Comparison of ENCODE assay signal across 8 mouse cellular contexts in genomic region chr7:142285130-142285835, GRCm38 (mm10). TPM values are rescaled to one million over a fixed set of nuclear protein-coding genes. Genes with fewer than 3 reads are reported as not detected.
A peak's percentile ranks its signal among the peaks of the same experiment; 100 is the strongest.
DNase-seq lines count a peak whose midpoint lies in the region; ATAC-seq lines count a peak whose summit lies in the region.

No protein-coding gene starts in this region.

- H3K27me3 ChIP-seq in embryonic facial prominence, embryonic 14.5 days (replicated peaks; ENCODE audit: control insufficient read depth, insufficient read depth, low read length): peaks cover 6% of the 10 kb centered on the region; the same call in 1 of the 2 replicates
- H3K27me3 ChIP-seq in lung, embryonic 16.5 days (ENCODE audit: control insufficient read depth, insufficient read depth, low read depth, low read length): no peaks in the 10 kb centered on the region

- no peaks in the 10 kb centered on the region for H3K9me3 ChIP-seq in embryonic facial prominence, embryonic 14.5 days (ENCODE audit: control insufficient read depth, low read length)
- H3K9me3 ChIP-seq in lung, embryonic 16.5 days (ENCODE audit: control insufficient read depth, low read length): no peaks in the 10 kb centered on the region

- H3K9ac ChIP-seq in embryonic facial prominence, embryonic 14.5 days (ENCODE audit: low read depth, low read length): peak overlapping the region; percentile 71; the same call in 1 of the 2 replicates
- no peak overlapping the region for H3K9ac ChIP-seq in lung, embryonic 16.5 days (ENCODE audit: low read length)

- no peaks in the 10 kb centered on the region for H3K4me1 ChIP-seq in embryonic facial prominence, embryonic 14.5 days (ENCODE audit: control insufficient read depth, insufficient read depth, low read length)
- peaks cover 2% of the 10 kb centered on the region; the same call in 1 of the 2 replicates for H3K4me1 ChIP-seq in lung, embryonic 16.5 days (replicated peaks; ENCODE audit: control insufficient read depth, insufficient read depth, low read length)

- DNase-seq in right cerebral cortex, adult 18-20 months: peak; percentile 6
- no peak for DNase-seq in right cerebral cortex, postnatal 36 days (ENCODE audit: low spot score in 2 of 2)
- DNase-seq in embryonic facial prominence, embryonic 14.5 days (ENCODE audit: low spot score): peak; percentile 60
- DNase-seq in heart, postnatal 14 days: peak; percentile 25 to 50
- DNase-seq in large intestine, adult 2 months (ENCODE audit: low read depth, low spot score): peak; percentile 10
- DNase-seq in right cerebral cortex, postnatal 10 days (ENCODE audit: low spot score in 2 of 2): peak; percentile 42 to 48

- peak; percentile 61; the same call in 1 of the 2 replicates for ATAC-seq in embryonic facial prominence, embryonic 14.5 days (ENCODE audit: low read depth)
- peak; percentile 69 for ATAC-seq in lung, embryonic 16.5 days (ENCODE audit: low read depth)
- ATAC-seq in erythroblast, adult 5-6 weeks (replicated peaks; ENCODE audit: low FRiP score, poor library complexity, severe bottlenecking): no peak

- WGBS in embryonic facial prominence, embryonic 14.5 days: 21% methylated on average over 23 of the region's 23 CpGs
- WGBS in large intestine, adult 2 months: 15% methylated on average over 23 of the region's 23 CpGs
- WGBS in lung, embryonic 16.5 days: 15% methylated on average over 23 of the region's 23 CpGs

- no peak overlapping the region for H3K27ac ChIP-seq in embryonic facial prominence, embryonic 14.5 days (replicated peaks; ENCODE audit: low read depth, low read length)
- peak overlapping the region; percentile 7; the same call in 1 of the 2 replicates for H3K27ac ChIP-seq in lung, embryonic 16.5 days (ENCODE audit: low read length)

- H3K4me2 ChIP-seq in embryonic facial prominence, embryonic 14.5 days (ENCODE audit: low read depth, low read length): peak overlapping the region; percentile 73
- H3K4me2 ChIP-seq in lung, embryonic 16.5 days (ENCODE audit: low read depth, low read length): peak overlapping the region; percentile 85

- H3K4me3 ChIP-seq in embryonic facial prominence, embryonic 14.5 days (ENCODE audit: low read depth, low read length): peak overlapping the region; percentile 56
- H3K4me3 ChIP-seq in lung, embryonic 16.5 days (ENCODE audit: low read length): peak overlapping the region; percentile 57

- intact Hi-C loops in heart, postnatal 14 days (cut with DNase I): no loop called here

- no peaks in the 10 kb centered on the region for H3K36me3 ChIP-seq in embryonic facial prominence, embryonic 14.5 days (ENCODE audit: control insufficient read depth, insufficient read depth, low read length)
- no peaks in the 10 kb centered on the region for H3K36me3 ChIP-seq in lung, embryonic 16.5 days (ENCODE audit: control insufficient read depth, insufficient read depth, low read length)

RNA-seq across cellular contexts. Expression of gene Gm4559, which starts 11.1 kb away (rescaled TPM):
- polyA plus RNA-seq in embryonic facial prominence, embryonic 14.5 days (2014; fragmentation: Nextera tagmentation; extraction: Ambion mirVana): not detected in 2 replicates
- total RNA-seq in heart, postnatal 14 days (2021): not detected
- not detected in 2 replicates for polyA plus RNA-seq in large intestine, adult 2 months (2012; rRNA removed)
- not detected in 2 replicates for polyA plus RNA-seq in lung, embryonic 16.5 days (2015; fragmentation: Nextera tagmentation; extraction: Ambion mirVana)
- not detected in 2 replicates for total RNA-seq in erythroblast, adult 5-6 weeks (2015; ENCODE audit: low replicate concordance)
- total RNA-seq in erythroblast, adult 5-6 weeks (2017; ENCODE audit: low replicate concordance): not detected in 2 replicates

RNA-seq across cellular contexts. Expression of gene Krtap5-1, which starts 11.6 kb away (rescaled TPM):
- polyA plus RNA-seq in embryonic facial prominence, embryonic 14.5 days (2014; fragmentation: Nextera tagmentation; extraction: Ambion mirVana): not detected in 2 replicates
- not detected for total RNA-seq in heart, postnatal 14 days (2021)
- not detected in 2 replicates for polyA plus RNA-seq in large intestine, adult 2 months (2012; rRNA removed)
- not detected in 2 replicates for polyA plus RNA-seq in lung, embryonic 16.5 days (2015; fragmentation: Nextera tagmentation; extraction: Ambion mirVana)
- not detected in 2 replicates for total RNA-seq in erythroblast, adult 5-6 weeks (2015; ENCODE audit: low replicate concordance)
- not detected in 2 replicates for total RNA-seq in erythroblast, adult 5-6 weeks (2017; ENCODE audit: low replicate concordance)

RNA-seq across cellular contexts. Expression of gene Krtap5-4, which starts 18.1 kb away (rescaled TPM):
- polyA plus RNA-seq in embryonic facial prominence, embryonic 14.5 days (2014; fragmentation: Nextera tagmentation; extraction: Ambion mirVana): not detected in 2 replicates
- total RNA-seq in heart, postnatal 14 days (2021): not detected
- polyA plus RNA-seq in large intestine, adult 2 months (2012; rRNA removed): not detected in 2 replicates
- polyA plus RNA-seq in lung, embryonic 16.5 days (2015; fragmentation: Nextera tagmentation; extraction: Ambion mirVana): not detected in 2 replicates
- not detected in 2 replicates for total RNA-seq in erythroblast, adult 5-6 weeks (2015; ENCODE audit: low replicate concordance)
- not detected in 2 replicates for total RNA-seq in erythroblast, adult 5-6 weeks (2017; ENCODE audit: low replicate concordance)

RNA-seq across cellular contexts. Expression of gene Gm2431, which starts 27.1 kb away (rescaled TPM):
- polyA plus RNA-seq in embryonic facial prominence, embryonic 14.5 days (2014; fragmentation: Nextera tagmentation; extraction: Ambion mirVana): not detected in 2 replicates
- total RNA-seq in heart, postnatal 14 days (2021): not detected
- not detected in 2 replicates for polyA plus RNA-seq in large intestine, adult 2 months (2012; rRNA removed)
- polyA plus RNA-seq in lung, embryonic 16.5 days (2015; fragmentation: Nextera tagmentation; extraction: Ambion mirVana): not detected in 2 replicates
- total RNA-seq in erythroblast, adult 5-6 weeks (2015; ENCODE audit: low replicate concordance): not detected in 2 replicates
- not detected in 2 replicates for total RNA-seq in erythroblast, adult 5-6 weeks (2017; ENCODE audit: low replicate concordance)

RNA-seq across cellular contexts. Expression of gene Gm40460, which starts 44.4 kb away (rescaled TPM):
- not detected in 2 replicates for polyA plus RNA-seq in embryonic facial prominence, embryonic 14.5 days (2014; fragmentation: Nextera tagmentation; extraction: Ambion mirVana)
- total RNA-seq in heart, postnatal 14 days (2021): not detected
- not detected in 2 replicates for polyA plus RNA-seq in large intestine, adult 2 months (2012; rRNA removed)
- not detected in 2 replicates for polyA plus RNA-seq in lung, embryonic 16.5 days (2015; fragmentation: Nextera tagmentation; extraction: Ambion mirVana)
- not detected in 2 replicates for total RNA-seq in erythroblast, adult 5-6 weeks (2015; ENCODE audit: low replicate concordance)
- total RNA-seq in erythroblast, adult 5-6 weeks (2017; ENCODE audit: low replicate concordance): not detected in 2 replicates

Comparison
In these comparisons a context has a peak if more than half of its experiments do, and no peak if none do; other contexts are left out.
1. DNase-seq: peak in right cerebral cortex, adult 18-20 months (single experiment), embryonic facial prominence, embryonic 14.5 days (single experiment), heart, postnatal 14 days (2 of 2), large intestine, adult 2 months (single experiment) and right cerebral cortex, postnatal 10 days (2 of 2); none in right cerebral cortex, postnatal 36 days (0 of 2).